7 mouse cellular contexts compared by ENCODE assay signal in genomic region chr11:120252843-120253645, GRCm38 (mm10). TPM values are rescaled to one million over a fixed set of nuclear protein-coding genes. Genes with fewer than 3 reads are reported as not detected.
A peak's percentile ranks its signal among the peaks of the same experiment; 100 is the strongest.
DNase-seq lines count a peak whose midpoint lies in the region; ATAC-seq and TF ChIP-seq lines count a peak whose summit lies in the region.

No protein-coding gene starts in this region.

- 48% methylated on average over 12 of the region's 12 CpGs for WGBS in heart, embryonic 14.5 days
- WGBS in limb, embryonic 10.5 days, result 54% methylated on average over 12 of the region's 12 CpGs
- 65% methylated on average over 12 of the region's 12 CpGs for WGBS in liver, embryonic 11.5 days

- in situ Hi-C loops in Patski (cut with MboI; ENCODE audit: low pct_unique_long_range_greater_than_20kb), result no loop called here

- intact Hi-C loops in gastrocnemius, postnatal 36 days (cut with DNase I), result no loop called here

- CTCF ChIA-PET in Patski (lab: Charles Lee), result interaction anchor here (1.0 to 2.4 kb wide), 7 partner anchors 8 to 53 kb away, joined by 3 to 10 read pairs (median 5); partner anchors contain the start of gene Bahcc1

- TF ChIP-seq POLR2A in ES-Bruce4 (IDR thresholded peaks at IDR 0.05; ENCODE audit: insufficient read depth, low read length), result peak; percentile 13

- DNase-seq in Patski (ENCODE audit: low read depth, low spot score), result no peak
- DNase-seq in limb, embryonic 10.5 days (ENCODE audit: low spot score), result no peak
- no peak for DNase-seq in liver, embryonic 11.5 days (ENCODE audit: low spot score)
- no peak for DNase-seq in adrenal gland, postnatal 10 days
- no peak for DNase-seq in gastrocnemius, postnatal 36 days

- TF ChIP-seq EP300 in ES-Bruce4 (IDR thresholded peaks at IDR 0.05; ENCODE audit: insufficient read depth, low read depth, low read length), result peak; percentile 79; the same call in 1 of the 2 replicates

- H3K4me3 ChIP-seq in ES-Bruce4 (ENCODE audit: low read depth, low read length), result peak overlapping the region; percentile 14; the same call in 1 of the 2 replicates
- H3K4me3 ChIP-seq in heart, embryonic 14.5 days (ENCODE audit: control insufficient read depth in 1 of 2, insufficient read depth in 1 of 2, low read depth in 1 of 2, low read length in 2 of 2), result no peak overlapping the region
- no peak overlapping the region; the same call in 1 of the 2 replicates for H3K4me3 ChIP-seq in limb, embryonic 10.5 days
- no peak overlapping the region for H3K4me3 ChIP-seq in liver, embryonic 11.5 days (ENCODE audit: low read depth, low read length)

- peak overlapping the region; percentile 28; the same call in 1 of the 2 replicates for H3K9ac ChIP-seq in ES-Bruce4 (ENCODE audit: low read depth, poor library complexity, severe bottlenecking)
- no peak overlapping the region; the same call in 1 of the 2 replicates for H3K9ac ChIP-seq in heart, embryonic 14.5 days (ENCODE audit: low read length)
- H3K9ac ChIP-seq in liver, embryonic 11.5 days (ENCODE audit: low read depth, low read length), result no peak overlapping the region

- POLR2A ChIA-PET in Patski (lab: Charles Lee), result interaction anchor here (1.1 to 1.4 kb wide), 2 partner anchors 11 to 23 kb away, joined by 4 to 10 read pairs; no protein-coding TSS in a partner anchor

- TF ChIP-seq CTCF in ES-Bruce4 (IDR thresholded peaks at IDR 0.05; ENCODE audit: low read depth, low read length) (no peak), Patski (IDR thresholded peaks at IDR 0.05) (no peak)

- peak overlapping the region; percentile 93 for H3K27ac ChIP-seq in ES-Bruce4 (ENCODE audit: insufficient read depth, low read length)
- peak overlapping the region; percentile 3 to 66; a peak in 1 of 4 replicates for H3K27ac ChIP-seq in heart, embryonic 14.5 days (replicated peaks in 1 of 2; ENCODE audit: control insufficient read depth in 1 of 2, insufficient read depth in 1 of 2, low read depth in 2 of 2, low read length in 2 of 2)
- H3K27ac ChIP-seq in limb, embryonic 10.5 days, result peak overlapping the region; percentile 66
- H3K27ac ChIP-seq in liver, embryonic 11.5 days (ENCODE audit: low read depth, low read length), result no peak overlapping the region

- peak; percentile 36 for ATAC-seq in Patski
- ATAC-seq in heart, embryonic 14.5 days (ENCODE audit: insufficient number of reproducible peaks, insufficient read depth, low FRiP score, low read depth), result no peak
- ATAC-seq in liver, embryonic 11.5 days (replicated peaks; ENCODE audit: low FRiP score), result no peak

- H3K4me2 ChIP-seq in heart, embryonic 14.5 days (ENCODE audit: low read length), result peak overlapping the region; percentile 12
- H3K4me2 ChIP-seq in liver, embryonic 11.5 days, result no peak overlapping the region

- H3K27me3 ChIP-seq in ES-Bruce4 (ENCODE audit: control insufficient read depth, insufficient read depth, low read length, poor library complexity, severe bottlenecking) (no peaks in the 10 kb centered on the region), Patski (no peaks in the 10 kb centered on the region)
- H3K27me3 ChIP-seq in heart, embryonic 14.5 days (ENCODE audit: control insufficient read depth, insufficient read depth, low read length), result no peaks in the 10 kb centered on the region
- H3K27me3 ChIP-seq in limb, embryonic 10.5 days (ENCODE audit: low read depth, poor library complexity, severe bottlenecking), result no peaks in the 10 kb centered on the region
- no peaks in the 10 kb centered on the region for H3K27me3 ChIP-seq in liver, embryonic 11.5 days (replicated peaks; ENCODE audit: control insufficient read depth, insufficient read depth, low read length)

- peaks cover 17% of the 10 kb centered on the region for H3K4me1 ChIP-seq in ES-Bruce4 (ENCODE audit: control insufficient read depth, insufficient read depth, low read length)
- H3K4me1 ChIP-seq in heart, embryonic 14.5 days (ENCODE audit: control insufficient read depth in 2 of 2, insufficient read depth in 2 of 2, low read length in 2 of 2), result peaks cover 75 to 92% of the 10 kb centered on the region in 2 experiments
- peaks cover 96% of the 10 kb centered on the region for H3K4me1 ChIP-seq in limb, embryonic 10.5 days
- peaks cover 50% of the 10 kb centered on the region for H3K4me1 ChIP-seq in liver, embryonic 11.5 days (replicated peaks; ENCODE audit: control insufficient read depth, insufficient read depth, low read length)

- H3K36me3 ChIP-seq in ES-Bruce4 (ENCODE audit: control insufficient read depth, insufficient read depth, low read length, poor library complexity, severe bottlenecking), result no peaks in the 10 kb centered on the region
- H3K36me3 ChIP-seq in heart, embryonic 14.5 days (ENCODE audit: control insufficient read depth, insufficient read depth, low read length), result no peaks in the 10 kb centered on the region
- peaks cover 46% of the 10 kb centered on the region for H3K36me3 ChIP-seq in limb, embryonic 10.5 days
- no peaks in the 10 kb centered on the region for H3K36me3 ChIP-seq in liver, embryonic 11.5 days (ENCODE audit: control insufficient read depth, insufficient read depth, low read length)

- H3K9me3 ChIP-seq in ES-Bruce4 (replicated peaks; ENCODE audit: control insufficient read depth, insufficient read depth, low read length, poor library complexity, severe bottlenecking), result no peaks in the 10 kb centered on the region
- H3K9me3 ChIP-seq in heart, embryonic 14.5 days (ENCODE audit: control insufficient read depth, low read length), result no peaks in the 10 kb centered on the region
- no peaks in the 10 kb centered on the region for H3K9me3 ChIP-seq in limb, embryonic 10.5 days (replicated peaks)
- H3K9me3 ChIP-seq in liver, embryonic 11.5 days (ENCODE audit: control insufficient read depth, low read length), result no peaks in the 10 kb centered on the region

RNA-seq across cellular contexts. Expression of gene Bahcc1, which starts 20.3 kb away (rescaled TPM):
- polyA plus RNA-seq in ES-Bruce4 (2011; ENCODE audit: insufficient read depth, insufficient read length, low read depth, missing spikeins) (21.2 and 21.6 TPM in 2 replicates), Patski (2021) (12.4 TPM)
- polyA plus RNA-seq in heart, embryonic 14.5 days (2014; fragmentation: Nextera tagmentation; extraction: Ambion mirVana), result 8.8 and 9.1 TPM in 2 replicates
- polyA plus RNA-seq in limb, embryonic 10.5 days (2016; fragmentation: Nextera tagmentation; extraction: Ambion mirVana), result 19.9 and 20.3 TPM in 2 replicates
- polyA plus RNA-seq in liver, embryonic 11.5 days (2014; fragmentation: Nextera tagmentation; extraction: Ambion mirVana), result 6.7 and 8.8 TPM in 2 replicates
- total RNA-seq in adrenal gland, postnatal 10 days (2021), result 10 to 100 TPM; 13.8 to 20.5 TPM
- total RNA-seq in gastrocnemius, postnatal 36 days (2021), result 1 to 10 TPM; 2.3 to 4.1 TPM
